Mouse (Mus musculus) G1E-ER4 (cell line): ENCODE results near the gene Rtf1. TPM values are rescaled to one million over a fixed set of nuclear protein-coding genes. Genes with fewer than 3 reads are reported as not detected.

ENCODE experiments used
- GATA1 ChIP-seq: IDR thresholded peaks from one replicate; pipeline ENCODE4 v1.8.0; 2012; ENCODE audit warnings: low read length, inconsistent platforms
- polyA plus RNA-seq: library from polyadenylated mRNA; stranded (reverse); fragments of >175 nt; gene quantifications from 2 replicates; pipeline ENCODE4 v1.2.3, GENCODE M21; 2012

Gene Rtf1
- polyA plus RNA-seq, 1 experiment, result 72.7 TPM

- TF ChIP-seq GATA1, result no peak
These were observed 35.1 kb downstream of the Rtf1 start for GRCm38 (mm10) chr2:119710011-119710410.

DNA sequence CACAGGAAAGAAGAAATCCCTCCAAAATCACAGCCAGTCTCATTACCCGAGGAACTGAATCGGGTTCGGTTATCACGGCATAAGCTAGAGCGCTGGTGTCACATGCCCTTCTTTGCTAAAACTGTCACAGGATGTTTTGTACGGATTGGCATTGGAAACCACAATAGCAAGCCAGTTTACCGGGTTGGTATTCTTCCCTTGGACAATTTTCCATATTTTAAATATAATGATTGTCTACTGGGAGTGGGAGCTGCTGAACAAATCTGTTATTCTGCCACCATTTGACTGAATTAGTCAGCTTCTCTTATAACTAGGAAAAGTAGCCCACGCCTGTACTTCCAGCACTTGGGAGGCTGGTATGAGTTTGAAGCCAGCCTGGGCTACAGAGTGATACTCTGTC, 46.2 kb downstream of the Rtf1 start:
- TF ChIP-seq GATA1, result no peak

DNA sequence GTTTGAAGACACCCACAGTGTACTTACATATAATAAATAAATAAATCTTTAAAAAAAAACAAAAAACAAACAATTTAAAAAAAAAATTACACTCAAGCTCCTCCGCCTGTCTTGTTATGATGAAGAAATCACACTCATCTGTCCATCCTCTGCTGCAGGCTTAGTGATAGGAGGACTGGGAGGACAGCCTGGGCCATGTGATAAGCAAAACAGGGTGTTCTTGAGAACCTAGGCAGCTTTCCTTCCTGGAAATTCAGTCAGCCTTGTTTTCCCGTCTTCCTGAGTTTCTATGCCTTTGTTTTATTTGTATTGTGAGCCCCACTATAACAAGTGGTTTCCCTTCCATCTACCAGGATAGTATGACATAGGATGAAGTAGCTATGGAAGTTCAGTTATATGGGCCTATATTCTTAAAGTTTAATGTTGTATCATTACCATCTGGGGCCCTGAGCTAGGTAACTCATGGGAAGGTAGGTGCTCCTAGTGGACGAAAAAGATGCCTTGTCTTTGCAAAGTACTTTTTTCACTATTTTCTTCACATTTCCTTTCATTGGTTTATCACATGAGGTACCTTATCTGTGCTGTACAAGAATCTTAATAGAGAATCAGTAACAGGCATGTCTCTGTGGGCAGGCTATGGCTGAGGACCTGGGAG, 53.0 kb downstream of the Rtf1 start:
- no peak for TF ChIP-seq GATA1

DNA sequence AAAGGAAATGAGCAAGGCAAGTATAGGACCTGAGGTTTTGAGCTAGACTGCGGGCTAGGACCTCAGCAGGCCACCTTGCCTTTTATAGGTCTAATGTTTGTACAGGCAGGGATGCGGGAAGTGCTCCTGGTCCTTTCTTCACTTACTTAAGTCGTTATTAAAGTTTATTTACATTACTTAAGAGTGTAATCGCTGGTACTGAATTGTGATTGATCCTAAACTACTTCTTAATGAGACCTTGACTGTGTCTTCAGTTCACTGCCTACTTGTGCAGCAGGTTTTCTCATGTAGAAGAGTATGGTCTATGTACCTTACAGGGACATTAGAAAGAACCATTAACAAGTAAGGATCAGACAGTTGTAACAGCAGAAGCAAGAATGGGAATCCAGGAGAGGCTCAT, 55.9 kb downstream of the Rtf1 start:
- no peak for TF ChIP-seq GATA1

DNA sequence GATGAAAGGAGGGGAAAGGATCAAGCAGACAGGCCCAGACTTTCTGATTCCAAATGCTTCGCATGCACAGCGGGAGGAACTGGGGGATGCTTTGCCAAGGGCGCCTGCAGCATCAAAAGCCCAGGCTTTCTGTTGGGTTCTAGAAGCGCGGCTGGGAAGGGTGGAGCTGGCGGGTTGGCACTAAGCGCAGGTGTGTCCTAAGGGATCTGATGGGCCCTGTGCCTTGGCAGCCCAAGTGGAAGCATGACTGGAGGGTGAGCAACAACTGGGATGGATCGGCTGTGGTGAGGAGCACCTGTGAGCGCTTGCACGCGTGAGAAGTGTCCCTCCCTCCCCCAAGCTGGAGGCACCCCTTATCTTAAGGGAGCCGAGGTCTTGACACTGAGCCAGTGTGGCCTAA, 62.3 kb downstream of the Rtf1 start:
- TF ChIP-seq GATA1, result no peak

DNA sequence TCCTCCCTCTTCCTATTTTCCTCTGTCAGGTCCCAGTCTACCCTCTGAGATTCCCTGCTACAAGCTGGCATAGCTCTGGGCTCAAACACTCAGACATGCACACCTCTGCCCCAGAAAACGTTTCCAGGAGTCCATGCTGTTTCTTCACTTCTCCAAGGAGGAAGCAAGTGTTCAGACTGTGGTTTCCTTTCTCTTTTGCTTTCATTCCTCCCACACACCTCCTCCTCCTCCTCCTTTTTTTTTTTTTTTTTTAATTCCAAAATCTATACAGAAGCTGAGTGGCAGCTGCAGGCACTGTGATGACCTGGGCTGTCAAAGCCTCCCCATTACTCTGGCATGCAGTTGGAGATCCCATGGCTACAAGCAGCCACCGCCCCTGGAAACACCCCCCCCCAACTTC, 65.7 kb downstream of the Rtf1 start:
- no peak for TF ChIP-seq GATA1

DNA sequence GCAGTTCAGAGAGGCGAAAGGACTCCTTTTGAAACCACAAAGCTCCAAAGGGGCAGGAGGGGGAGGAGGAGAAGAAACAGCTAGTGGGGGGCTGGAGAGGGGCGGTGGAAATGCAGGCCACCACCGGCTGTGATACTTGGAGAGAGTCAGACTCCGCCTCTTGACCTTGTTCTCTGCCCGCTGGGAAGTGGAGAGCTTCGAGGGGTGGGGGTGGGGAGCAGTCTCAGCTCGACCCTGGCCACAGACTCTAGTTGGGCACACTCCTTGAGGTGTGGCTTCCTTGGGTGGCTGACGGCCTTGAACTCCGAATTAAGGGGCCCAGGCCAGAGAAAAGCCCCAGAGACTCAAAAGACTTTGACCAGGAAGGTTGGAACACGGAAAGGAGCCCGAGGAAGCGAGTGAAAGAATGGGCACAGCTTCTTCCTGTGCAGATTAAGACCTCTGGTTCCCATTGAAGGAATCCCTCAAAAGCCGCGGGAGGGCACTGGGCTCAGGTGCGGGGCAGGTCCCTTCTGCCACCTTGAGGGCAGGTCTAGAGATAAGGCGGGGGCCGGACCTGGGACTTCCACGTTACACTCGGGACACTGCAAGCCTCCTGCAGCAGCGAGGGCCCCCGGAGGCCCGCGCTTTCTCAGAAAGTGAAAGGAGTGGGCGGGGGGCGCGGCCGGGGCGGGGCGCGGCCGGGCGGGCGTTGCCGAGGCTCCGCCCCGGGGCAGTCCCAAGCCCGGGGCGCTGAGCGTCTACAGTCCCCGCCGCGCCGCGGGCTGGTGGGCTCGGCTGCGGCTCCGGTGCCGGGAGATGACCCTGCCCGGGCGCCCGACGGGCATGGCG, 66.9 kb downstream of the Rtf1 start, which contains the start of gene Itpka:
Itpka (plus strand) TSS at position 757 of the 831 bp plus-strand sequence.
- no peak for TF ChIP-seq GATA1

- TF ChIP-seq GATA1, result no peak
These were observed 67.8 kb downstream of the Rtf1 start for GRCm38 (mm10) chr2:119742461-119743175.

- no peak for TF ChIP-seq GATA1
These were observed 68.4 kb downstream of the Rtf1 start for GRCm38 (mm10) chr2:119743176-119743807.

GRCm38 (mm10) chr2:119743808-119744162, 68.9 kb downstream of the Rtf1 start:
- no peak for TF ChIP-seq GATA1

GRCm38 (mm10) chr2:119744163-119745111, 69.6 kb downstream of the Rtf1 start:
- no peak for TF ChIP-seq GATA1

- no peak for TF ChIP-seq GATA1
These were observed 70.4 kb downstream of the Rtf1 start for GRCm38 (mm10) chr2:119745281-119745680.

DNA sequence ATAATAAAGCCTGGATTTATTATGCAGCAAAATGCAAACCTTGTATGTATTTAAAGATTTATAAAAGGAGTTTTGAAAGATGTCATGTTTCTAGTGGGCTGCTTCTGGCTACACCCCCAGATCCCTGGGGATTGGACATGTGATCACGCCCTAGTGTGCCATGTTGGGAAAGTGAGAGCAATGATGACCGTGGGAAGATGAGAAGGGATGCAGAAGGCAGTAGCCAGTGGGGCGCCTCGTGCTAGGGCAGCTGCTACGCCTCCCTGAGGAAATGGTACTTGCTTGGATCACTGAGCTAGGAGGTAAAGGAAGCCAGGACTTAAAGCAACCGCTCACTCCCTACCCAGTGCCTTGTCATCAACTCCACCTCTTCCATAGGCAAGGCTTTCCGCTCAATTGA, 72.7 kb downstream of the Rtf1 start:
- no peak for TF ChIP-seq GATA1

DNA sequence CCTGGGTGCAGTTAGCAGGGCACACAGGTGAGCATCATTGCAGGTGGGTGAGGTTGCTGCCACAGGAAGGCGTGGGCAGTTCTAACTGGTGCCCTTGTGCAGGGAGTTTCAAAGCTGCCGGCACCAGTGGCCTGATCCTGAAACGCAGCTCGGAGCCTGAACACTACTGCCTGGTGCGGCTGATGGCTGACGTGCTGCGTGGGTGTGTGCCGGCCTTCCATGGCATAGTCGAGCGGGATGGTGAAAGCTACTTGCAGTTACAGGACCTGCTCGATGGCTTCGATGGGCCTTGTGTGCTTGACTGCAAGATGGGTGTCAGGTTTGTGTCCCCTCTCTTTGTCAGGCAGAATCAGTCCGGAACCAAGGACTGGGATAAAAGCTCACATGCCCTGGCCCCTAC, 74.4 kb downstream of the Rtf1 start:
- TF ChIP-seq GATA1, result no peak
